Mouse (Mus musculus): ENCODE results near the gene Pdzrn3.

Pdzrn3 gene

GRCm38 (mm10) chr6:101278286-101278932 lies 99.3 kb downstream of the Pdzrn3 start:
- no peak for DNase-seq (ENCODE audit: low read depth, low spot score)
- Histone ChIP-seq H3K36me3 (ENCODE audit: control insufficient read depth, insufficient read depth, low read length, poor library complexity, severe bottlenecking) (no peaks in the 10 kb centered on the region), H3K27me3 (ENCODE audit: control insufficient read depth, insufficient read depth, low read length, poor library complexity, severe bottlenecking) (no peaks in the 10 kb centered on the region)

- H3K36me3 ChIP-seq (ENCODE audit: control insufficient read depth, insufficient read depth, low read length, poor library complexity, severe bottlenecking): no peaks in the 10 kb centered on the region
- DNase-seq (ENCODE audit: low read depth, low spot score): no peak
These were observed 101.4 kb downstream of the Pdzrn3 start for GRCm38 (mm10) chr6:101276261-101276660.

GRCm38 (mm10) chr6:101275806-101276205 lies 101.9 kb downstream of the Pdzrn3 start:
- Histone ChIP-seq H3K36me3 (ENCODE audit: control insufficient read depth, insufficient read depth, low read length, poor library complexity, severe bottlenecking) (no peaks in the 10 kb centered on the region), H3K27me3 (ENCODE audit: control insufficient read depth, insufficient read depth, low read length, poor library complexity, severe bottlenecking) (no peaks in the 10 kb centered on the region)
- no peak for DNase-seq (ENCODE audit: low read depth, low spot score)

More at GRCm38 (mm10) chr6:101276261-101276660, 101.4 kb downstream of the Pdzrn3 start:
- no peaks in the 10 kb centered on the region for H3K27me3 ChIP-seq (ENCODE audit: control insufficient read depth, insufficient read depth, low read length, poor library complexity, severe bottlenecking)

- Histone ChIP-seq H3K27me3 (ENCODE audit: control insufficient read depth, insufficient read depth, low read length, poor library complexity, severe bottlenecking) (no peaks in the 10 kb centered on the region), H3K36me3 (ENCODE audit: control insufficient read depth, insufficient read depth, low read length, poor library complexity, severe bottlenecking) (no peaks in the 10 kb centered on the region)
- no peak for DNase-seq (ENCODE audit: low read depth, low spot score)
These were observed 102.9 kb downstream of the Pdzrn3 start for GRCm38 (mm10) chr6:101274846-101275245.

GRCm38 (mm10) chr6:101272256-101272655 lies 105.4 kb downstream of the Pdzrn3 start:
- H3K36me3 ChIP-seq (ENCODE audit: control insufficient read depth, insufficient read depth, low read length, poor library complexity, severe bottlenecking): no peaks in the 10 kb centered on the region
- no peaks in the 10 kb centered on the region for H3K27me3 ChIP-seq (ENCODE audit: control insufficient read depth, insufficient read depth, low read length, poor library complexity, severe bottlenecking)
- no peak for DNase-seq (ENCODE audit: low read depth, low spot score)

- no peak for DNase-seq (ENCODE audit: low read depth, low spot score)
- H3K36me3 ChIP-seq (ENCODE audit: control insufficient read depth, insufficient read depth, low read length, poor library complexity, severe bottlenecking): no peaks in the 10 kb centered on the region
- no peaks in the 10 kb centered on the region for H3K27me3 ChIP-seq (ENCODE audit: control insufficient read depth, insufficient read depth, low read length, poor library complexity, severe bottlenecking)
These were observed 106.1 kb downstream of the Pdzrn3 start for GRCm38 (mm10) chr6:101271378-101272135.

GRCm38 (mm10) chr6:101270095-101270826 lies 107.4 kb downstream of the Pdzrn3 start:
- Histone ChIP-seq H3K36me3 (ENCODE audit: control insufficient read depth, insufficient read depth, low read length, poor library complexity, severe bottlenecking) (no peaks in the 10 kb centered on the region), H3K27me3 (ENCODE audit: control insufficient read depth, insufficient read depth, low read length, poor library complexity, severe bottlenecking) (no peaks in the 10 kb centered on the region)
- no peak for DNase-seq (ENCODE audit: low read depth, low spot score)

- H3K27me3 ChIP-seq (ENCODE audit: control insufficient read depth, insufficient read depth, low read length, poor library complexity, severe bottlenecking): no peaks in the 10 kb centered on the region
These were observed 108.2 kb downstream of the Pdzrn3 start for GRCm38 (mm10) chr6:101269335-101270094.

GRCm38 (mm10) chr6:101268266-101268665 lies 109.4 kb downstream of the Pdzrn3 start:
- Histone ChIP-seq H3K36me3 (ENCODE audit: control insufficient read depth, insufficient read depth, low read length, poor library complexity, severe bottlenecking) (no peaks in the 10 kb centered on the region), H3K27me3 (ENCODE audit: control insufficient read depth, insufficient read depth, low read length, poor library complexity, severe bottlenecking) (no peaks in the 10 kb centered on the region)
- DNase-seq (ENCODE audit: low read depth, low spot score): no peak

More at GRCm38 (mm10) chr6:101269335-101270094, 108.2 kb downstream of the Pdzrn3 start:
- no peaks in the 10 kb centered on the region for H3K36me3 ChIP-seq (ENCODE audit: control insufficient read depth, insufficient read depth, low read length, poor library complexity, severe bottlenecking)
- DNase-seq (ENCODE audit: low read depth, low spot score): no peak

- no peak for DNase-seq (ENCODE audit: low read depth, low spot score)
- H3K27me3 ChIP-seq (ENCODE audit: control insufficient read depth, insufficient read depth, low read length, poor library complexity, severe bottlenecking): no peaks in the 10 kb centered on the region
- H3K36me3 ChIP-seq (ENCODE audit: control insufficient read depth, insufficient read depth, low read length, poor library complexity, severe bottlenecking): no peaks in the 10 kb centered on the region
These were observed 110.9 kb downstream of the Pdzrn3 start for GRCm38 (mm10) chr6:101266787-101267186.

- no peaks in the 10 kb centered on the region for H3K27me3 ChIP-seq (ENCODE audit: control insufficient read depth, insufficient read depth, low read length, poor library complexity, severe bottlenecking)
- no peak for DNase-seq (ENCODE audit: low read depth, low spot score)
These were observed 114.2 kb downstream of the Pdzrn3 start for GRCm38 (mm10) chr6:101263544-101263943.

GRCm38 (mm10) chr6:101261513-101261912 lies 116.2 kb downstream of the Pdzrn3 start:
- Histone ChIP-seq H3K36me3 (ENCODE audit: control insufficient read depth, insufficient read depth, low read length, poor library complexity, severe bottlenecking) (no peaks in the 10 kb centered on the region), H3K27me3 (ENCODE audit: control insufficient read depth, insufficient read depth, low read length, poor library complexity, severe bottlenecking) (no peaks in the 10 kb centered on the region)
- no peak for DNase-seq (ENCODE audit: low read depth, low spot score)

More at GRCm38 (mm10) chr6:101263544-101263943, 114.2 kb downstream of the Pdzrn3 start:
- no peaks in the 10 kb centered on the region for H3K36me3 ChIP-seq (ENCODE audit: control insufficient read depth, insufficient read depth, low read length, poor library complexity, severe bottlenecking)

GRCm38 (mm10) chr6:101259411-101259810 lies 118.3 kb downstream of the Pdzrn3 start:
- no peaks in the 10 kb centered on the region for H3K36me3 ChIP-seq (ENCODE audit: control insufficient read depth, insufficient read depth, low read length, poor library complexity, severe bottlenecking)
- DNase-seq (ENCODE audit: low read depth, low spot score): no peak
- no peaks in the 10 kb centered on the region for H3K27me3 ChIP-seq (ENCODE audit: control insufficient read depth, insufficient read depth, low read length, poor library complexity, severe bottlenecking)

GRCm38 (mm10) chr6:101257418-101257817 lies 120.3 kb downstream of the Pdzrn3 start:
- no peak for DNase-seq (ENCODE audit: low read depth, low spot score)
- no peaks in the 10 kb centered on the region for H3K27me3 ChIP-seq (ENCODE audit: control insufficient read depth, insufficient read depth, low read length, poor library complexity, severe bottlenecking)
- no peaks in the 10 kb centered on the region for H3K36me3 ChIP-seq (ENCODE audit: control insufficient read depth, insufficient read depth, low read length, poor library complexity, severe bottlenecking)

Measured in splenic B cell, adult 2 months (primary cell).